Mouse (Mus musculus) olfactory bulb, adult 2 months (tissue): ENCODE results near the gene Gstp2.

Source experiments
- CTCF ChIP-seq: fragments of 200-500 bp; IDR thresholded peaks from 2 replicates; pipeline ENCODE4 v1.5.1; 2012; ENCODE audit warnings: low read depth, mild to moderate bottlenecking, low read length, moderate library complexity; ENCODE audit not compliant: insufficient read depth
- POLR2A ChIP-seq: fragments of 200-500 bp; IDR thresholded peaks from 2 replicates; pipeline ENCODE4 v1.6.1; 2012; ENCODE audit warnings: mild to moderate bottlenecking, low read depth, low read length, moderate library complexity; ENCODE audit not compliant: insufficient read depth

DNA sequence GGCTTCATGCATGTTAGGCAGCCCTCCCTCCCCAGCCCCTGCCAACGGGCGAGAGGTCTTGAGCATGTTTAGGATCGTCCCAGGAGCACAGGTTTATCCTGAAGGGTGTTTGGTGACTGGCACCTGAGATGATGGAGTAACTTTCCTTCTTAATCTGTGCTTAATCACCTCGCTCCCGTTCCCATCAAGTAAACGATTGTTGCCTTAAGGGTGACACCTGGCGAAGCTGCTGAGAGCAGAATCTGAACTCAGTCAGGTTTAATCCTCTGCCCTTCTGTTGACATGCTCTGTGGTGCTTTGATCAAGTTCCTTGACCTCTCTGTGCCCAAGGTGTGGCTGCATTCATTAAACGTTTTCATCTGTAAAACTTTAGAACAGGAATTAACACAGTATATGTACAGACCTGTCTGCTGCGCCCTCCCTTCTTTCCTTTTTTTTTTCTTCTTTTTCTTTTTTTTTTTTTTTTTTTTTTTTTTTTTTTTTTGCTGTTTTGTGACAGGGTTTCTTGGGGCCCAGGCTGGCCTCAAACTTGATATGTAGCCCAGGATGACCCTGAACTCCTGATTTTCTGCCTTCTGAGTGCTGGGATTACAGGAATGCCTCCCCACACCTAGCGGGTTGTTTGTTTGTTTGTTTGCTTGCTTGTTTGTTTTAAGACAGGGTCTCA lies 27.8 kb downstream of the Gstp2 start:
- TF ChIP-seq POLR2A = no peak
- TF ChIP-seq CTCF = no peak
